Mouse (Mus musculus) neural tube, embryonic 14.5 days (tissue): ENCODE measurements around the gene Gm10230. TPM values are rescaled to one million over a fixed set of nuclear protein-coding genes. Genes with fewer than 3 reads are reported as not detected.
"Not testable (repeated sequence)": the region's sequence is repeated elsewhere in the genome, so short reads cannot be mapped to it uniquely, and the experiment has no call there.

Experiments used
- ATAC-seq: fragments of 200-750 bp; cut with Nextera tagmentation; 2 replicates; pipeline ENCODE4 v1.8.0; 2017; ENCODE audit warnings: low read depth, mild to moderate bottlenecking, moderate TSS enrichment, moderate library complexity
- H3K27ac ChIP-seq: fragments of 300-500 bp; sonication (generic); 2 replicates; pipeline ENCODE4 v1.5.1; 2014; ENCODE audit warnings: low read depth, mild to moderate bottlenecking, control low read depth, low read length, moderate library complexity, mixed read lengths
- H3K27me3 ChIP-seq: fragments of 300-500 bp; sonication (generic); 2 replicates; pipeline ENCODE4 v1.6.1; 2014; ENCODE audit warnings: low read length; ENCODE audit not compliant: control insufficient read depth, insufficient read depth
- H3K36me3 ChIP-seq: fragments of 300-500 bp; sonication (generic); 2 replicates; pipeline ENCODE4 v1.6.1; 2014; ENCODE audit warnings: low read length, mixed read lengths; ENCODE audit not compliant: control insufficient read depth, insufficient read depth
- H3K4me1 ChIP-seq: fragments of 300-500 bp; sonication (generic); 2 replicates; pipeline ENCODE4 v1.6.1; 2014; ENCODE audit warnings: low read length; ENCODE audit not compliant: control insufficient read depth, insufficient read depth
- H3K4me2 ChIP-seq: fragments of 300-500 bp; sonication (generic); 2 replicates; pipeline ENCODE4 v1.6.1; 2014; ENCODE audit warnings: mild to moderate bottlenecking, low read depth, low read length, control low read depth
- H3K4me3 ChIP-seq: fragments of 300-500 bp; sonication (generic); 2 replicates; pipeline ENCODE4 v1.5.1; 2014; ENCODE audit warnings: low read depth, low read length, control low read depth, mixed read lengths
- H3K9ac ChIP-seq: fragments of 300-500 bp; sonication (generic); replicated peaks from 2 replicates; pipeline ENCODE4 v1.6.1; 2014; ENCODE audit warnings: low read depth, mild to moderate bottlenecking, control low read depth, low read length, mixed read lengths
- H3K9me3 ChIP-seq: fragments of 300-500 bp; sonication (generic); 2 replicates; pipeline ENCODE4 v1.6.1; 2016; ENCODE audit warnings: low read length; ENCODE audit not compliant: control insufficient read depth
- WGBS: fragments of 180-500 bp; shearing (Covaris S2); extraction: QIAGEN DNeasy Blood & Tissue Kit; methylation state at CpG from one replicate; pipeline ENCODE4 v1.1.7; 2014; 5-methylcytosine and 5-hydroxymethylcytosine counted together
- microRNA-seq: library from miRNA; unstranded; fragments of <30 nt; microRNA quantifications from one replicate; pipeline ENCODE4, GENCODE M21; 2016
- polyA plus RNA-seq: library from polyadenylated mRNA; unstranded; fragments of >200 nt; fragmentation: Nextera tagmentation; extraction: Ambion mirVana; gene quantifications from 2 replicates; pipeline ENCODE4 v1.2.1, GENCODE M21; 2014

Gene Gm10230
- polyA plus RNA-seq: not detected in 2 replicates

DNA sequence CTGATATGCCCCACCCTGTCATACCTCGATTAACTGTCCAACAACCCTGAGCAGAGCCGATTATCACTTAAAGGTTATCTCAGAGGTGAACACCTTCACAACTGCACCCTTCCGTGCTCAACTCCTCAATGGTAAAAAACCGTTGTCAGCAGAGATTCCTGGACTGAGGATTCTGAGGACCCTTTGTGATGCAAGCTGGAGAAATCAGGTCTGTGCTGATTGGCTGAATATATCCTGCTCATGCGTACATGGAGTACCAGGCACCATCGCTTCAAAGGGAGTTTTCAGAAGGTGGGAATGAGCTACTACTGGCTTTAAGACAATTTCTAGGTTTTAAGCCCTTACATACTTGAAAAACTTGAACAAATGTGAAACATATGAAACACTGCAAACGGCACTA is at the start of gene Gm10230:
Gm10230 (minus strand) TSS at position 101 of the 400 bp plus-strand sequence.
- not testable (repeated sequence) for H3K4me2 ChIP-seq, H3K4me1 ChIP-seq, H3K9me3 ChIP-seq, H3K36me3 ChIP-seq, ATAC-seq, H3K27ac ChIP-seq, H3K9ac ChIP-seq, H3K4me3 ChIP-seq, H3K27me3 ChIP-seq
- WGBS: no CpG with 5 or more reads among the region's 7 CpGs

Small RNA genes within 50 kb of the gene (microRNA-seq; reads per million reads assigned to microRNA genes)
- not detected for gene Gm44452
